ENCODE assay signal across 25 mouse cellular contexts in genomic region chr10:43664844-43665243, GRCm38 (mm10).
A peak's percentile ranks its signal among the peaks of the same experiment; 100 is the strongest.
DNase-seq lines count a peak whose midpoint lies in the region; ATAC-seq and TF ChIP-seq lines count a peak whose summit lies in the region.
"Had no signal": no experiment of that assay in that cellular context is flagged by ENCODE, and none has a peak within 500 bp of the region (broad histone marks: within the 10 kb centered on the region; RNA-seq: fewer than 3 reads in every experiment).

No protein-coding gene starts in this region.

- H3K9me3 ChIP-seq in liver, embryonic 13.5 days (replicated peaks): no peaks in the 10 kb centered on the region
- H3K9me3 ChIP-seq in liver, embryonic 11.5 days (ENCODE audit: control insufficient read depth, low read length): no peaks in the 10 kb centered on the region
- no peaks in the 10 kb centered on the region for H3K9me3 ChIP-seq in lung, postnatal 0 days (ENCODE audit: low read length)
- H3K9me3 ChIP-seq in MEL (replicated peaks; ENCODE audit: insufficient read depth, low read length): no peaks in the 10 kb centered on the region
- no peaks in the 10 kb centered on the region for H3K9me3 ChIP-seq in liver, embryonic 16.5 days (replicated peaks; ENCODE audit: control insufficient read depth, low read length)
- H3K9me3 ChIP-seq in forebrain, embryonic 16.5 days (ENCODE audit: control insufficient read depth, low read length): no peaks in the 10 kb centered on the region
- H3K9me3 ChIP-seq: embryonic facial prominence, embryonic 13.5 days; embryonic facial prominence, embryonic 15.5 days; forebrain, embryonic 10.5 days; forebrain, embryonic 12.5 days had no signal

- no peak overlapping the region for H3K4me2 ChIP-seq in liver, embryonic 13.5 days
- no peak overlapping the region for H3K4me2 ChIP-seq in liver, embryonic 11.5 days
- H3K4me2 ChIP-seq in lung, postnatal 0 days (replicated peaks; ENCODE audit: low read depth, low read length): no peak overlapping the region
- H3K4me2 ChIP-seq in liver, embryonic 16.5 days (ENCODE audit: low read depth, low read length): no peak overlapping the region
- H3K4me2 ChIP-seq in forebrain, embryonic 16.5 days (ENCODE audit: low read length): no peak overlapping the region
- H3K4me2 ChIP-seq: embryonic facial prominence, embryonic 13.5 days; embryonic facial prominence, embryonic 15.5 days; forebrain, embryonic 12.5 days had no signal

- H3K27ac ChIP-seq in liver, embryonic 13.5 days: peak overlapping the region; percentile 94
- H3K27ac ChIP-seq in liver, embryonic 11.5 days (ENCODE audit: low read depth, low read length): no peak overlapping the region
- H3K27ac ChIP-seq in lung, postnatal 0 days (ENCODE audit: low read length): no peak overlapping the region
- H3K27ac ChIP-seq in MEL (ENCODE audit: control insufficient read depth, low read depth, low read length): peak overlapping the region; percentile 99
- 0 out of 2 replicates have a peak overlapping the region, but pooled peaks have one; percentile 13 for H3K27ac ChIP-seq in liver, embryonic 16.5 days (ENCODE audit: low read length)
- H3K27ac ChIP-seq in forebrain, embryonic 16.5 days (ENCODE audit: low read length): no peak overlapping the region
- H3K27ac ChIP-seq: embryonic facial prominence, embryonic 13.5 days; embryonic facial prominence, embryonic 15.5 days; forebrain, embryonic 10.5 days; forebrain, embryonic 12.5 days had no signal

- WGBS in liver, embryonic 13.5 days (ENCODE audit: insufficient replicate concordance): 27% methylated on average over 4 of the region's 4 CpGs
- 40% methylated on average over 4 of the region's 4 CpGs for WGBS in liver, embryonic 11.5 days
- WGBS in lung, postnatal 0 days: 57% methylated on average over 4 of the region's 4 CpGs
- 23% methylated on average over 4 of the region's 4 CpGs for WGBS in liver, embryonic 16.5 days (ENCODE audit: insufficient replicate concordance)
- WGBS in forebrain, embryonic 16.5 days: 89% methylated on average over 4 of the region's 4 CpGs

- TF ChIP-seq CTCF in lung, postnatal 0 days (IDR thresholded peaks at IDR 0.05): no peak
- TF ChIP-seq CTCF in MEL (IDR thresholded peaks at IDR 0.05 in 2 of 3, conservative IDR thresholded peaks at IDR 0.05 in 1 of 3; ENCODE audit: control insufficient read depth in 1 of 3, insufficient read depth in 1 of 3, low read depth in 2 of 3, low read length in 3 of 3, poor library complexity in 1 of 3, severe bottlenecking in 1 of 3): no peak

- TF ChIP-seq RAD21 in MEL (IDR thresholded peaks at IDR 0.05; ENCODE audit: low read depth, low read length): no peak

- H3K9ac ChIP-seq in liver, embryonic 13.5 days: 0 out of 2 replicates have a peak overlapping the region, but pooled peaks have one; percentile 5
- no peak overlapping the region for H3K9ac ChIP-seq in liver, embryonic 11.5 days (ENCODE audit: low read depth, low read length)
- H3K9ac ChIP-seq in lung, postnatal 0 days (replicated peaks; ENCODE audit: low read depth): no peak overlapping the region
- no peak overlapping the region for H3K9ac ChIP-seq in MEL (ENCODE audit: control insufficient read depth, low read depth, low read length, poor library complexity, severe bottlenecking)
- no peak overlapping the region for H3K9ac ChIP-seq in liver, embryonic 16.5 days (ENCODE audit: low read depth, low read length)
- no peak overlapping the region for H3K9ac ChIP-seq in forebrain, embryonic 16.5 days (replicated peaks; ENCODE audit: low read depth, low read length)
- H3K9ac ChIP-seq: embryonic facial prominence, embryonic 13.5 days; embryonic facial prominence, embryonic 15.5 days; forebrain, embryonic 12.5 days; forebrain, postnatal 0 days had no signal

- peaks cover 62% of the 10 kb centered on the region for H3K4me1 ChIP-seq in liver, embryonic 13.5 days (replicated peaks)
- H3K4me1 ChIP-seq in liver, embryonic 11.5 days (replicated peaks; ENCODE audit: control insufficient read depth, insufficient read depth, low read length): peaks cover 44% of the 10 kb centered on the region
- no peaks in the 10 kb centered on the region for H3K4me1 ChIP-seq in lung, postnatal 0 days (ENCODE audit: insufficient read depth, low read depth, low read length)
- H3K4me1 ChIP-seq in MEL (ENCODE audit: control insufficient read depth in 1 of 2, insufficient read depth in 2 of 2, low read length in 2 of 2): peaks cover 16 to 37% of the 10 kb centered on the region in 2 experiments
- peaks cover 55% of the 10 kb centered on the region for H3K4me1 ChIP-seq in liver, embryonic 16.5 days (ENCODE audit: control insufficient read depth, low read depth, low read length)
- no peaks in the 10 kb centered on the region for H3K4me1 ChIP-seq in forebrain, embryonic 16.5 days (replicated peaks; ENCODE audit: control insufficient read depth, insufficient read depth, low read length)
- H3K4me1 ChIP-seq: forebrain, embryonic 10.5 days; forebrain, embryonic 12.5 days had no signal

- ATAC-seq in liver, embryonic 13.5 days (ENCODE audit: low read depth): no peak
- no peak for ATAC-seq in liver, embryonic 11.5 days (replicated peaks; ENCODE audit: low FRiP score)
- peak; percentile 23; the same call in 1 of the 2 replicates for ATAC-seq in lung, postnatal 0 days
- ATAC-seq in liver, embryonic 16.5 days (ENCODE audit: low read depth): no peak
- ATAC-seq in forebrain, embryonic 16.5 days: no peak
- ATAC-seq: forebrain, embryonic 14.5 days; forebrain, postnatal 0 days had no signal

- DNase-seq in liver, embryonic 13.5 days: no peak
- DNase-seq in liver, embryonic 11.5 days (ENCODE audit: low spot score): no peak
- peak; percentile 11 for DNase-seq in lung, postnatal 0 days (ENCODE audit: low spot score)
- no peak for DNase-seq in lung, postnatal 25 days (ENCODE audit: low spot score)
- peak; percentile 32 for DNase-seq in MEL (ENCODE audit: low read depth, low spot score)
- no peak for DNase-seq in layer of hippocampus, adult 8-10 months (ENCODE audit: low spot score in 2 of 2)
- DNase-seq: adrenal gland, adult 2 months; adrenal gland, postnatal 10 days; adrenal gland, postnatal 25 days; cerebellum, adult 11 months; cerebellum, adult 18-20 months; cerebellum, adult 8-10 months; cerebellum, adult 9-11 months; cerebellum, postnatal 14 days; cerebellum, postnatal 36 days; embryo, embryonic 11 days; forebrain, postnatal 0 days had no signal

- H3K36me3 ChIP-seq in liver, embryonic 13.5 days: no peaks in the 10 kb centered on the region
- no peaks in the 10 kb centered on the region for H3K36me3 ChIP-seq in liver, embryonic 11.5 days (ENCODE audit: control insufficient read depth, insufficient read depth, low read length)
- no peaks in the 10 kb centered on the region for H3K36me3 ChIP-seq in lung, postnatal 0 days (ENCODE audit: insufficient read depth, low read length)
- peaks cover 0 to 40% of the 10 kb centered on the region in 2 experiments; a peak in 2 of 4 replicates for H3K36me3 ChIP-seq in MEL (ENCODE audit: control insufficient read depth in 1 of 2, insufficient read depth in 2 of 2, low read length in 2 of 2)
- H3K36me3 ChIP-seq in liver, embryonic 16.5 days (ENCODE audit: control insufficient read depth, insufficient read depth): no peaks in the 10 kb centered on the region
- H3K36me3 ChIP-seq in forebrain, embryonic 16.5 days (ENCODE audit: control insufficient read depth, insufficient read depth): no peaks in the 10 kb centered on the region
- H3K36me3 ChIP-seq: embryonic facial prominence, embryonic 13.5 days; embryonic facial prominence, embryonic 15.5 days; forebrain, embryonic 10.5 days; forebrain, embryonic 12.5 days had no signal

- no peak for TF ChIP-seq POLR2A in MEL (IDR thresholded peaks at IDR 0.05; ENCODE audit: control insufficient read depth in 1 of 2, insufficient read depth in 1 of 2, low read depth in 1 of 2, low read length in 2 of 2, poor library complexity in 1 of 2)

- peak; percentile 40; the same call in 1 of the 2 replicates for TF ChIP-seq EP300 in lung, postnatal 0 days (IDR thresholded peaks at IDR 0.05)
- TF ChIP-seq EP300 in MEL (IDR thresholded peaks at IDR 0.05; ENCODE audit: low read depth in 1 of 2, low read length in 2 of 2): peak; percentile 44 to 56; a peak in 2 of 4 replicates

- H3K27me3 ChIP-seq in liver, embryonic 13.5 days: no peaks in the 10 kb centered on the region
- H3K27me3 ChIP-seq in liver, embryonic 11.5 days (replicated peaks; ENCODE audit: control insufficient read depth, insufficient read depth, low read length): no peaks in the 10 kb centered on the region
- no peaks in the 10 kb centered on the region for H3K27me3 ChIP-seq in lung, postnatal 0 days (replicated peaks; ENCODE audit: insufficient read depth, low read length)
- no peaks in the 10 kb centered on the region for H3K27me3 ChIP-seq in MEL (ENCODE audit: control insufficient read depth in 1 of 2, insufficient read depth in 2 of 2, low read length in 2 of 2)
- no peaks in the 10 kb centered on the region for H3K27me3 ChIP-seq in liver, embryonic 16.5 days (ENCODE audit: control insufficient read depth, insufficient read depth, low read depth, low read length)
- no peaks in the 10 kb centered on the region for H3K27me3 ChIP-seq in forebrain, embryonic 16.5 days (replicated peaks; ENCODE audit: control insufficient read depth, insufficient read depth, low read length)
- H3K27me3 ChIP-seq: embryonic facial prominence, embryonic 13.5 days; embryonic facial prominence, embryonic 15.5 days; forebrain, embryonic 12.5 days had no signal

- H3K4me3 ChIP-seq in liver, embryonic 13.5 days (replicated peaks): no peak overlapping the region
- H3K4me3 ChIP-seq in liver, embryonic 11.5 days (ENCODE audit: low read depth, low read length): no peak overlapping the region
- no peak overlapping the region for H3K4me3 ChIP-seq in lung, postnatal 0 days (ENCODE audit: low read depth, low read length)
- no peak overlapping the region for H3K4me3 ChIP-seq in MEL (ENCODE audit: control insufficient read depth in 1 of 2, insufficient read depth in 1 of 2, low read depth in 2 of 2, low read length in 2 of 2)
- no peak overlapping the region for H3K4me3 ChIP-seq in liver, embryonic 16.5 days (ENCODE audit: low read depth, low read length)
- H3K4me3 ChIP-seq in forebrain, embryonic 16.5 days (replicated peaks; ENCODE audit: low read length): no peak overlapping the region
- H3K4me3 ChIP-seq: embryonic facial prominence, embryonic 13.5 days; embryonic facial prominence, embryonic 15.5 days; erythroblast, embryonic 14.5 days; forebrain, embryonic 10.5 days; forebrain, embryonic 12.5 days had no signal

- H3K79me2 ChIP-seq in MEL (ENCODE audit: control insufficient read depth, insufficient read depth, low read length, poor library complexity): no peaks in the 10 kb centered on the region; the same call in 1 of the 2 replicates

TF ChIP-seq in MEL, 35 proteins besides CTCF, POLR2A, EP300 and RAD21 (continues in another document):
- TF ChIP-seq ETS1 (IDR thresholded peaks at IDR 0.05; ENCODE audit: low read depth, low read length): peak; percentile 55
- peak; percentile 73; the same call in 1 of the 2 replicates for TF ChIP-seq MYC (IDR thresholded peaks at IDR 0.05; ENCODE audit: low read depth, low read length)
- no peak for TF ChIP-seq MEF2A (IDR thresholded peaks at IDR 0.05; ENCODE audit: extremely low read depth, insufficient replicate concordance, low read depth, low read length, poor library complexity, severe bottlenecking)
- peak; percentile 89 for TF ChIP-seq MAX (IDR thresholded peaks at IDR 0.05; ENCODE audit: low read length)
- peak; percentile 34; the same call in 1 of the 2 replicates for TF ChIP-seq TCF12 (IDR thresholded peaks at IDR 0.05; ENCODE audit: low read depth, low read length)

Comparison
In these comparisons a context has a peak if more than half of its experiments do, and no peak if none do; other contexts are left out.
1. DNase-seq: peak in lung, postnatal 0 days (single experiment) and MEL (single experiment); none in liver, embryonic 13.5 days (single experiment), liver, embryonic 11.5 days (single experiment), lung, postnatal 25 days (single experiment) and layer of hippocampus, adult 8-10 months (0 of 2).
2. H3K27ac ChIP-seq: peak in liver, embryonic 13.5 days (single experiment), MEL (single experiment) and liver, embryonic 16.5 days (single experiment); none in liver, embryonic 11.5 days (single experiment), lung, postnatal 0 days (single experiment) and forebrain, embryonic 16.5 days (single experiment).